Mouse (Mus musculus): ENCODE measurements at regions not wholly inside any gene's neighbourhood (a gene's known extent, or its start where the extent isn't known, plus 50 kb on each side); places are given as distances from the start of the nearest gene placed in this dataset.

- no peak for TF ChIP-seq CTCF (conservative IDR thresholded peaks at IDR 0.05; ENCODE audit: insufficient read depth, insufficient read length, low read depth, low read length)
- TF ChIP-seq POLR2A (IDR thresholded peaks at IDR 0.05; ENCODE audit: low read depth, low read length) = no peak
Measured at GRCm38 (mm10) chr13:52110750-52111149, 264.3 kb downstream of the Gadd45g start.
